30 mouse cellular contexts compared by ENCODE assay signal in genomic region chr13:51466117-51466841, GRCm38 (mm10). TPM values are rescaled to one million over a fixed set of nuclear protein-coding genes. Genes with fewer than 3 reads are reported as not detected.
DNase-seq lines count a peak whose midpoint lies in the region; ATAC-seq lines count a peak whose summit lies in the region.
"Had no signal": no experiment of that assay in that cellular context is flagged by ENCODE, and none has a peak within 500 bp of the region (broad histone marks: within the 10 kb centered on the region; RNA-seq: fewer than 3 reads in every experiment).

No protein-coding gene starts in this region.

- WGBS in hindbrain, embryonic 15.5 days = 57% methylated on average over 14 of the region's 14 CpGs
- 59% methylated on average over 14 of the region's 14 CpGs for WGBS in hindbrain, embryonic 12.5 days
- WGBS in hindbrain, embryonic 16.5 days = 57% methylated on average over 14 of the region's 14 CpGs

- no peaks in the 10 kb centered on the region for H3K36me3 ChIP-seq in hindbrain, embryonic 15.5 days
- H3K36me3 ChIP-seq in hindbrain, embryonic 12.5 days = no peaks in the 10 kb centered on the region
- H3K36me3 ChIP-seq in hindbrain, embryonic 16.5 days (ENCODE audit: control insufficient read depth, insufficient read depth, low read length) = no peaks in the 10 kb centered on the region
- H3K36me3 ChIP-seq: embryonic facial prominence, embryonic 15.5 days; forebrain, embryonic 12.5 days; liver, embryonic 12.5 days; midbrain, embryonic 10.5 days had no signal

- H3K9ac ChIP-seq in hindbrain, embryonic 15.5 days = no peak overlapping the region
- no peak overlapping the region for H3K9ac ChIP-seq in hindbrain, embryonic 12.5 days
- no peak overlapping the region for H3K9ac ChIP-seq in hindbrain, embryonic 16.5 days (ENCODE audit: low read depth, low read length)
- H3K9ac ChIP-seq: embryonic facial prominence, embryonic 15.5 days; forebrain, embryonic 12.5 days; forebrain, postnatal 0 days; liver, embryonic 12.5 days; liver, postnatal 0 days had no signal

- no peaks in the 10 kb centered on the region for H3K27me3 ChIP-seq in hindbrain, embryonic 15.5 days
- no peaks in the 10 kb centered on the region for H3K27me3 ChIP-seq in hindbrain, embryonic 12.5 days
- no peaks in the 10 kb centered on the region for H3K27me3 ChIP-seq in hindbrain, embryonic 16.5 days (replicated peaks; ENCODE audit: control insufficient read depth, insufficient read depth, low read length)
- H3K27me3 ChIP-seq: embryonic facial prominence, embryonic 15.5 days; forebrain, embryonic 12.5 days; liver, embryonic 12.5 days had no signal

- ATAC-seq in hindbrain, embryonic 15.5 days (ENCODE audit: low FRiP score, low read depth) = peak; percentile 67
- ATAC-seq in hindbrain, embryonic 12.5 days (ENCODE audit: low FRiP score) = no peak
- ATAC-seq in hindbrain, embryonic 16.5 days = peak; percentile 67
- ATAC-seq: forebrain, postnatal 0 days; inflammation-experienced regulatory T-cells, adult 6 months; liver, embryonic 12.5 days; liver, postnatal 0 days; midbrain, embryonic 16.5 days had no signal

- H3K4me3 ChIP-seq in hindbrain, embryonic 15.5 days = no peak overlapping the region
- no peak overlapping the region for H3K4me3 ChIP-seq in hindbrain, embryonic 12.5 days
- H3K4me3 ChIP-seq in hindbrain, embryonic 16.5 days (ENCODE audit: low read length) = no peak overlapping the region
- H3K4me3 ChIP-seq: embryonic facial prominence, embryonic 15.5 days; forebrain, embryonic 12.5 days; left cerebral cortex, adult 2 months; liver, embryonic 12.5 days; midbrain, embryonic 10.5 days; myocyte had no signal

- no peaks in the 10 kb centered on the region for H3K4me1 ChIP-seq in hindbrain, embryonic 15.5 days (replicated peaks)
- 0 out of 2 replicates have a peak, but pooled peaks cover 4% of the 10 kb centered on the region for H3K4me1 ChIP-seq in hindbrain, embryonic 12.5 days
- no peaks in the 10 kb centered on the region for H3K4me1 ChIP-seq in hindbrain, embryonic 16.5 days (ENCODE audit: control insufficient read depth, insufficient read depth, low read depth, low read length)
- H3K4me1 ChIP-seq: embryonic facial prominence, embryonic 15.5 days; forebrain, embryonic 12.5 days; liver, embryonic 12.5 days; midbrain, embryonic 10.5 days had no signal

- H3K27ac ChIP-seq in hindbrain, embryonic 15.5 days (replicated peaks) = no peak overlapping the region
- no peak overlapping the region for H3K27ac ChIP-seq in hindbrain, embryonic 12.5 days
- H3K27ac ChIP-seq in hindbrain, embryonic 16.5 days (ENCODE audit: low read depth, low read length) = no peak overlapping the region
- H3K27ac ChIP-seq: embryonic facial prominence, embryonic 15.5 days; forebrain, embryonic 12.5 days; left cerebral cortex, adult 2 months; liver, embryonic 12.5 days; macrophage; midbrain, embryonic 10.5 days had no signal

- H3K9me3 ChIP-seq in hindbrain, embryonic 15.5 days = no peaks in the 10 kb centered on the region
- no peaks in the 10 kb centered on the region for H3K9me3 ChIP-seq in hindbrain, embryonic 12.5 days (replicated peaks)
- no peaks in the 10 kb centered on the region for H3K9me3 ChIP-seq in hindbrain, embryonic 16.5 days (ENCODE audit: control insufficient read depth, low read length)
- H3K9me3 ChIP-seq: embryonic facial prominence, embryonic 15.5 days; forebrain, embryonic 12.5 days; liver, embryonic 12.5 days; midbrain, embryonic 10.5 days had no signal

- peak; percentile 11 for DNase-seq in retina, postnatal 1 day
- DNase-seq in retina, embryonic 14.5 days (ENCODE audit: low spot score) = no peak
- no peak for DNase-seq in frontal cortex, postnatal 10 days (ENCODE audit: low spot score in 2 of 2)
- DNase-seq in thymus, postnatal 4 days = no peak
- DNase-seq: B cell, adult 2 months; cerebellum, adult 2 months; cerebellum, postnatal 25 days; forebrain, postnatal 0 days; gastrocnemius, postnatal 14 days; heart, postnatal 36 days; kidney, adult 11 months; kidney, postnatal 14 days; liver, postnatal 0 days; lung, postnatal 10 days; right cerebral cortex, postnatal 25 days; spleen, adult 18-20 months; thymus, postnatal 14 days had no signal

- H3K4me2 ChIP-seq in hindbrain, embryonic 15.5 days = no peak overlapping the region
- H3K4me2 ChIP-seq in hindbrain, embryonic 12.5 days (replicated peaks) = no peak overlapping the region
- H3K4me2 ChIP-seq in hindbrain, embryonic 16.5 days (ENCODE audit: low read length) = no peak overlapping the region
- H3K4me2 ChIP-seq: embryonic facial prominence, embryonic 15.5 days; forebrain, embryonic 12.5 days; heart, embryonic 11.5 days; liver, embryonic 12.5 days had no signal

RNA-seq across cellular contexts. Expression of gene S1pr3, which starts 57.8 kb away (rescaled TPM):
- 15.3 and 15.9 TPM in 2 replicates for polyA plus RNA-seq in hindbrain, embryonic 15.5 days (2015; fragmentation: Nextera tagmentation; extraction: Ambion mirVana)
- polyA plus RNA-seq in hindbrain, embryonic 12.5 days (2016; fragmentation: Nextera tagmentation; extraction: Ambion mirVana) = 56.8 and 64.5 TPM in 2 replicates
- 15.0 and 17.1 TPM in 2 replicates for polyA plus RNA-seq in hindbrain, embryonic 16.5 days (2015; fragmentation: Nextera tagmentation; extraction: Ambion mirVana)
- polyA plus RNA-seq: macrophage had no signal
